Mouse (Mus musculus) limb, embryonic 14.5 days (tissue): ENCODE measurements at regions not wholly inside any gene's neighbourhood (a gene's known extent, or its start where the extent isn't known, plus 50 kb on each side); places are given as distances from the start of the nearest gene placed in this dataset.

Experiments used
- ATAC-seq: fragments of 200-750 bp; cut with Nextera tagmentation; 2 replicates; pipeline ENCODE4 v1.8.0; 2017; ENCODE audit warnings: low read depth, moderate number of reproducible peaks, moderate TSS enrichment; ENCODE audit not compliant: low FRiP score
- DNase-seq: peaks from one replicate; pipeline ENCODE4 v3.0.0-alpha.2; 2015; ENCODE audit warnings: low spot score
- H3K27ac ChIP-seq: fragments of 300-500 bp; sonication (generic); replicated peaks from 2 replicates; pipeline ENCODE4 v1.5.1; 2014; ENCODE audit warnings: low read depth, mild to moderate bottlenecking, low read length, moderate library complexity, mixed read lengths
- H3K27me3 ChIP-seq: fragments of 300-500 bp; sonication (generic); 2 replicates; pipeline ENCODE4 v1.6.1; 2014; ENCODE audit warnings: low read length, mixed read lengths; ENCODE audit not compliant: control insufficient read depth, insufficient read depth
- H3K36me3 ChIP-seq: fragments of 300-500 bp; sonication (generic); 2 replicates; pipeline ENCODE4 v1.6.1; 2014; ENCODE audit warnings: mild to moderate bottlenecking, low read length, moderate library complexity, mixed read lengths; ENCODE audit not compliant: control insufficient read depth, insufficient read depth
- H3K4me1 ChIP-seq: fragments of 300-500 bp; sonication (generic); 2 replicates; pipeline ENCODE4 v1.6.1; 2014; ENCODE audit warnings: antibody characterized with exemption, low read length, mixed read lengths; ENCODE audit not compliant: control insufficient read depth, insufficient read depth
- H3K4me2 ChIP-seq: fragments of 300-500 bp; sonication (generic); replicated peaks from 2 replicates; pipeline ENCODE4 v1.6.1; 2014; ENCODE audit warnings: low read depth, mild to moderate bottlenecking, low read length, moderate library complexity; ENCODE audit not compliant: severe bottlenecking
- H3K4me3 ChIP-seq: fragments of 300-500 bp; sonication (generic); replicated peaks from 2 replicates; pipeline ENCODE4 v1.5.1; 2014; ENCODE audit warnings: low read length
- H3K9ac ChIP-seq: fragments of 300-500 bp; sonication (generic); 2 replicates; pipeline ENCODE4 v1.6.1; 2014; ENCODE audit warnings: mild to moderate bottlenecking, low read depth, low read length, moderate library complexity; ENCODE audit not compliant: severe bottlenecking
- H3K9me3 ChIP-seq: fragments of 300-500 bp; sonication (generic); 2 replicates; pipeline ENCODE4 v1.6.1; 2016; ENCODE audit warnings: low read length; ENCODE audit not compliant: control insufficient read depth
- POLR2A ChIP-seq: fragments of 200-500 bp; IDR thresholded peaks from 2 replicates; pipeline ENCODE4 v1.8.0; 2012; ENCODE audit warnings: inconsistent platforms, mild to moderate bottlenecking, moderate library complexity, borderline replicate concordance; ENCODE audit not compliant: insufficient read depth, insufficient read length; ENCODE audit errors: extremely low read depth
- WGBS: fragments of 180-500 bp; shearing (Covaris S2); extraction: QIAGEN DNeasy Blood & Tissue Kit; methylation state at CpG from one replicate; pipeline ENCODE4 v1.1.7; 2014; 5-methylcytosine and 5-hydroxymethylcytosine counted together

GRCm38 (mm10) chr12:68645901-68646585 lies 512.9 kb downstream of the Rps29 start:
- WGBS = 28% methylated on average over 1 of the region's 1 CpGs
- H3K36me3 ChIP-seq = no peaks in the 10 kb centered on the region

GRCm38 (mm10) chr12:68643671-68644070 lies 515.3 kb downstream of the Rps29 start:
- no peaks in the 10 kb centered on the region for H3K9me3 ChIP-seq
- no peaks in the 10 kb centered on the region for H3K4me1 ChIP-seq
- H3K4me3 ChIP-seq = no peak overlapping the region
- H3K4me2 ChIP-seq = no peak overlapping the region
- 65% methylated on average over 4 of the region's 4 CpGs for WGBS
- H3K36me3 ChIP-seq = no peaks in the 10 kb centered on the region
- no peak for DNase-seq
- H3K9ac ChIP-seq = no peak overlapping the region
- TF ChIP-seq POLR2A = no peak
- no peaks in the 10 kb centered on the region for H3K27me3 ChIP-seq
- H3K27ac ChIP-seq = no peak overlapping the region
- ATAC-seq = no peak

More at GRCm38 (mm10) chr12:68645901-68646585, 512.9 kb downstream of the Rps29 start:
- H3K9me3 ChIP-seq = no peaks in the 10 kb centered on the region
- H3K4me3 ChIP-seq = no peak overlapping the region
- no peak overlapping the region for H3K4me2 ChIP-seq
- ATAC-seq (no peak), DNase-seq (no peak)
- TF ChIP-seq POLR2A = no peak
- no peak overlapping the region for H3K9ac ChIP-seq
- no peaks in the 10 kb centered on the region for H3K4me1 ChIP-seq
- H3K27me3 ChIP-seq = no peaks in the 10 kb centered on the region
- H3K27ac ChIP-seq = no peak overlapping the region

- Histone ChIP-seq H3K27ac (no peak overlapping the region), H3K9me3 (no peaks in the 10 kb centered on the region), H3K27me3 (no peaks in the 10 kb centered on the region), H3K9ac (no peak overlapping the region), H3K4me3 (no peak overlapping the region), H3K36me3 (no peaks in the 10 kb centered on the region), H3K4me1 (no peaks in the 10 kb centered on the region), H3K4me2 (no peak overlapping the region)
- DNase-seq (no peak), ATAC-seq (no peak)
- 98% methylated on average over 3 of the region's 3 CpGs for WGBS
- TF ChIP-seq POLR2A = no peak
These were observed 526.5 kb downstream of the Rps29 start for GRCm38 (mm10) chr12:68632441-68632840.

GRCm38 (mm10) chr12:68618337-68618736 lies 540.6 kb downstream of the Rps29 start:
- ATAC-seq = no peak
- Histone ChIP-seq H3K36me3 (no peaks in the 10 kb centered on the region), H3K27me3 (no peaks in the 10 kb centered on the region), H3K9me3 (no peaks in the 10 kb centered on the region), H3K27ac (no peak overlapping the region), H3K9ac (no peak overlapping the region), H3K4me3 (no peak overlapping the region), H3K4me2 (no peak overlapping the region), H3K4me1 (no peaks in the 10 kb centered on the region)
- 47% methylated on average over 2 of the region's 2 CpGs for WGBS
- DNase-seq = no peak
- TF ChIP-seq POLR2A = no peak

GRCm38 (mm10) chr12:68605417-68606000 lies 553.5 kb downstream of the Rps29 start:
- ATAC-seq (no peak), DNase-seq (no peak)
- no peaks in the 10 kb centered on the region for H3K9me3 ChIP-seq
- H3K27me3 ChIP-seq = no peaks in the 10 kb centered on the region
- no peak overlapping the region for H3K27ac ChIP-seq
- no peak for TF ChIP-seq POLR2A
- H3K9ac ChIP-seq = no peak overlapping the region
- H3K36me3 ChIP-seq = no peaks in the 10 kb centered on the region
- no peak overlapping the region for H3K4me3 ChIP-seq
- H3K4me2 ChIP-seq = no peak overlapping the region
- no peaks in the 10 kb centered on the region for H3K4me1 ChIP-seq
- 86% methylated on average over 10 of the region's 10 CpGs for WGBS
